Mouse (Mus musculus) right cerebral cortex, postnatal 36 days (tissue): ENCODE results near the gene Rai1.

Experiments
- DNase-seq, 2 experiments: peaks; one replicate each; pipeline ENCODE4 v3.0.0; 2022; ENCODE audit warnings: low spot score in 2 of 2, mixed read lengths in 1 of 2

Rai1 gene

DNA sequence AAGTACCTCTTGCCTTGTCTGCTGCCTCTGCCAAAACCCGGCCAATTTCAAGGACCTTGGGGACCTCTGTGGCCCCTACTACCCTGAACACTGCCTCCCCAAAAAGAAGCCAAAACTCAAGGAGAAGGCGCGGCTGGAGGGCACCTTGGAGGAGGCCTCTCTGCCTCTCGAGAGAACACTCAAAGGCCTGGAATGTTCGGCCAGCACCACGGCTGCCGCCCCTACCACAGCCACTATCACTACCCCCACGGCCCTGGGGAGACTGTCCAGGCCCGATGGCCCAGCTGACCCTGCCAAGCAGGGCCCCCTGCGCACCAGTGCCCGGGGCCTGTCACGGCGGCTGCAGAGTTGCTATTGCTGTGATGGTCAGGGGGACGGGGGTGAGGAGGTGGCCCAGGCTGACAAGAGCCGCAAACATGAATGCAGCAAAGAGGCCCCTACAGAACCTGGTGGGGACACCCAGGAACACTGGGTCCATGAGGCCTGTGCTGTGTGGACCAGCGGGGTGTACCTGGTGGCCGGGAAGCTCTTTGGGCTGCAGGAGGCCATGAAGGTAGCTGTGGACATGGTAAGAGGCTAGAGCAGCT lies 85.3 kb downstream of the Rai1 start:
- no peak for DNase-seq

DNA sequence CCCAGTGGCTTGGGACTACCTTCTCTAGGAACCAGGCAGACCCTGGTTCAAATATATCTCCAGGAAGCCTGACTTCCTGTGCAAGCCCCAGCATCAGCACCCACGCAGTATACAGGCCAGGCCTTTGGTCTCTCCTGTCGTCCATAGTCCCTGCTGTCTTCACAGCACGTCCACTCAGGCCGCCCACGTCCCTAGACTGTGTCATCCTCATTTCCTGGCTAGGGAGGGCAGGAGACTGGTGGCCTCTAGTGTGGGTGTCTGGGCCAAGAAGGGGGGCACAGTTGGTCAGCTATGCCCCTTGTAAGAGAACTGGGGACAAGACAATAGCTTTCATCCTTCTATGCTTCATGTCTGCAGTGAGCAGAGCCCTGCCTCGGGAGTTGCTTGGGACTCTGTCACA lies 87.7 kb downstream of the Rai1 start:
- DNase-seq: no peak

DNA sequence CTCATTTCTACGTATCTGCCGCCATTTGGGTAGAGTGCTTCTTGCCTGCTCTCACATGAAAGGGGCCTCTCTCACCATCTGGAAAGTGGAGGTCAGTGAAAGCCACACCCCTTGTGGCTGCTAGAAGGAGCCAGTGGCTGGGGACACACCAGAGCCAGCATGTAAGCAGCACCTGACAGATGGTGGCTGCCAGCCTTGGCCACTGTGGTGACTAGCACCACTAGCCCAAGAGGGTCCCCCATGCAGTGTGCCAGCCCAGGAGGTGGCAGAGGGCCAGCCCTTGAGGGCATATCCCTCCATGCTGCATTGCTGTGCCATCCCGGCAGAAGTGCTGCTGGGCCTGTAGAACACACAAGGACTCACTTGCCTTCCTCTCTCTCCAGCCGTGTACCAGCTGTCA lies 88.7 kb downstream of the Rai1 start:
- DNase-seq: no peak

DNA sequence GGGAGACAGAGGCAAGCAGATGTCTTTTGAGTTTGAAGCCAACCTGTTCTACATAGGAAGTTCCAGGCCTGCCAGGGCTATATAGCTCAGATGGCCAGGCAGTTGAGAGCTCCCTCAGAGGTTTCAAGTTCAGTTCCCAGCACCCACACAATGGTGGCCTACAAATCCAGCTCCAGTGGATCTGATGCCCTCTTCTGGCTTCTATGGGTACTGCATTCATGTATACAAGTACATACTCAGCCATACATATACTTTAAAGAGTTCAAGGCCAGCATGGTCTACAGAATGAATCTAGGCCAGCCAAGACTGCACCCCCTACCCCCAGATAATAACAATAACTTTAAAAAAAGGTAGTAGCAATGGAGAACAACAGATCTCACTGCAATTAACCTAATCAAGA lies 90.3 kb downstream of the Rai1 start:
- DNase-seq: no peak

DNA sequence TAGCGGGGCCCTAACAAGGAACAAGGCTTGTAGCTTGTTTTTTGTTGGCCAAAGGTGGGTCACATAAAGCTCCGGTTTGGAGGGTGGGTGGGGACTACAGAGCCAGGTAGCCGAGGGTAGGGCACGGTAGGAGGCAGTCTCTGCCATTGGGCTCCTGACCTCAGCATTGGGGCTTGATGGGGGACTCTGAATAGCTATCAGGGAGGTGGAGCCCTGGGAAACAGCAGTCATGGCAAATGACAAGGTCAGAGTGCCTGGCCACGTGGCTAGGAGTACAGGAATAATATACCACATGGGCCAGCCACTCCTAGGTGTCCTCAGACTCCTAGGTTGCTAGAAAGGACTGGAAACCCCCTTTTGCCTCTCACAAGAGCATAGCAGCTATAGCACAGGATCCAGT lies 91.5 kb downstream of the Rai1 start:
- DNase-seq: no peak

- DNase-seq: no peak
Observed at GRCm38 (mm10) chr11:60197998-60198619, 93.3 kb downstream of the Rai1 start.

DNA sequence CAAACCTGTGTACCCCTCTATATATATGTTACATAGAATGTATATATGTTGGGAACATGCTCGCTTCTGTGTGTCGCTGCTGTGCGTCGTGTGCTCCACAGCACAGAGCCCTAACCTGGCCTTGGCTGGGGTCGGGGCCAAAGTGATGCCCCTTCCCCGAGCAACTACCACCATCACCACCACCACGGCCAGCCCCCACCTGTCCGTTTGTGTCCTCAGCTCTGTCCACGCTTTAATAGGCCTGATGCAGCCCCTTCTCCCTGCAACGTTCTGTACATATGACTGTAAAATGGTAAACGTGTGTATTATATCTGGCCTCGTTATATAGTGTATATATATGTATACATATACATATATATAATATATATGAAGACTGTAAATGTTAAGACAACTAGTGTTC lies 93.8 kb downstream of the Rai1 start:
- no peak for DNase-seq

DNA sequence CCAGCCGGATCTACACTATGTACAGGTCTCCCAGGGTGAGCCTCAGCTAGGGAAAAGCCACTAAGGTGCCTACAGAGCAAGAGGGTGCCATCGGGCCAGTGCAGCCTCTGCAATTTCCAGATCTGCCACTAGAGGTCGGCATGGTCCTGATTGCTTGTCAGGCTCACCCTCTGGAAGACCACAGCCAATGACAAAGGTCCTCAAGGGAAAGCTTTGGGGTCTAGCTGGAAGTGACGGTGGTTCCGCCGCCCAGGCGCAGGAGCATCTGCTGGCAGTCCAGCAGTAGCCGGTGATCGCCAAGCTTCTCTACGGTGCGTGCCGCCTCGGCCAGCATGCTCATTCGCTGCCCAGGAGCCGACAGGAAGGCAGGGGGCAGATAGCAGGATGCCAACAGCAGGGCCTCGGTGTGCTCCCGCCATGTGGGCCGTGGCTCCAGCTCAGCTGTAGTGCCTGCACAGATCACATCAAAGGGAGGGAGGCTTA lies 94.9 kb downstream of the Rai1 start:
- peak; percentile 84 to 86 for DNase-seq

DNA sequence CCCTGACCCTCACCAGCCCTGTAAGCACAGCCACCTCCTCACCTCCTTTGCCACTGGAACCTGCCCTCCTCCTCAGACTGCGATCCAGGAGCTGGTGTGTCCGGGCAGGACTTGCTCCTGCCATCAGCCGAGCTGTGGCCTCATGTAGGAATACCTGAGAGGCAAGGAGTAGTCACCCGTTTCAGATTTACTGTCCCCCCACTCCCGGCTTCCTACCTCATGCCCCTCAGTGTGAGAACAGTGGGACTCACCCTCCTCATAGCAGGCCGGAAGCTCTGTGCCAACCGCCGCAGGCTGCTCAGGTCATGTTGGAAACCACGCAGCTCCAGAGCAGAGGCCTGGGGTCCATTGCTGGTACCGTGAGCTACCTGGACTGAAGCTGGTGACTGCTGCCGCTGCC lies 95.6 kb downstream of the Rai1 start:
- DNase-seq: no peak

DNA sequence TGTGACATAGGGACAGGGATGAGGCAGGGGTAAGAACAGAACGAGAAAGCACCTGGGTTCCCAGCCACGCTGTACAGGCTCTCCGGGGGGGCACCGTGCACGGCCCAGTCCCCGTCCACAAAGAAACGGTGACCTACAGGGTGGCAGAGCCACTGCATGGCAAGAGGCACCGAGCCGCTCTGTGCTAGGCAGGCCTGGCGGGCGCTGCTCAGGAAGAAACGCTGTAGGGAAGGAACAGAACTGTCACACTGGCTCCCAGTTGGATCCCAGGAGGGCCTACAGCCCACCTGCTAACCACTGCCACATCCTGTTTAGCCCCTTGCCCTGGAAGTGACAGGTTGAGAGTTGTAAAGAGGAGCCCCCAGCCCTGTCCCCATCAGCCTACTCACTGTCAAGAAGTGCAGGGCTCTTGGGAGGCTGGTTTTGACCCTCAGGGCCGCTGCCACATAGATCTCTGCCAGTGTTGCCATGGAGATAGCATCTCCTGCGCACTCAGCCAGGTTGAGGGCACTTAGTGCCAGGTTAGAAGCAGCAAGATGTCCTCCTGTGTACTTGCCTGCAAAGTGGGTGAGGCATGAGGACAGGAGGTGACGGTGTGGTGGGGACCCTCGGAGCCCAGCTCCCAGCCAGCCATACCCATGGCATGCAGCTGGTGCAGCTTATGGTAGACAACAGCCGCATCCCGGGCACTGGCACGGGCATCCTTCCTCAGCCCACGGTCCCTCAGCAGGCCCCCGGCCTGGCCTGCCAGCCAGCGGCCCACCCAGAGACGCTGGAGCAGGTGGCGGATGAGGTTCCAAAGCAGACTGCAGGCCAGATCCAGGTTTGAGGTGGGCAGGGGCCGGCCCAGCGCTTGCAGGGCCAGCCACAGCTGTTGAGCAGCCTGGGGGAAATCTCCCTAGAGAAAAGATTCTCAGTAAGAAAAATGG lies 98.2 kb downstream of the Rai1 start:
- DNase-seq: no peak

GRCm38 (mm10) chr11:60205026-60205425 lies 100.2 kb downstream of the Rai1 start:
- no peak for DNase-seq

GRCm38 (mm10) chr11:60206207-60206606 lies 101.4 kb downstream of the Rai1 start:
- DNase-seq: no peak

DNA sequence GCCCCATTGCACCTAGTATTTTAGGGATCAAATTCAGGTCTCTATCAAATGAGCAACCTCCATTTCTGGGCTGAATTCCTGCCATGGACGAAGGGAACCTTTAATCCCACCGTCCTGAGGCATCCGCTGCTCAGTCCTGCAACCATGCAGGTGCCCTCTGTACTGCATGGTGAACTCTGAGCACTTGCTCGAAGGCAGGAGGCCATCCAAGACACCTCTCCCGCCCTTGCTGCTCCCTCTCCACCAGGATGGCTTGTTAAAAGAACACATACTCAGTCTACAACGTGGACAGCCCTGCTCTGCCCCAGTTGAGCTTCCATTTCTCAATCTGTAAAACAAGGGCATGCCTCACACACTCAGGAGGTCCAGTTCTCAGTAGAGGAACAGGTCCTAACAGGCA lies 103.4 kb downstream of the Rai1 start:
- DNase-seq: no peak

GRCm38 (mm10) chr11:60208712-60209111 lies 103.9 kb downstream of the Rai1 start:
- DNase-seq: no peak

GRCm38 (mm10) chr11:60209217-60209932 lies 104.6 kb downstream of the Rai1 start:
- peak; percentile 74 to 78 for DNase-seq

- no peak for DNase-seq
Observed at GRCm38 (mm10) chr11:60209933-60210249, 105.1 kb downstream of the Rai1 start.

DNA sequence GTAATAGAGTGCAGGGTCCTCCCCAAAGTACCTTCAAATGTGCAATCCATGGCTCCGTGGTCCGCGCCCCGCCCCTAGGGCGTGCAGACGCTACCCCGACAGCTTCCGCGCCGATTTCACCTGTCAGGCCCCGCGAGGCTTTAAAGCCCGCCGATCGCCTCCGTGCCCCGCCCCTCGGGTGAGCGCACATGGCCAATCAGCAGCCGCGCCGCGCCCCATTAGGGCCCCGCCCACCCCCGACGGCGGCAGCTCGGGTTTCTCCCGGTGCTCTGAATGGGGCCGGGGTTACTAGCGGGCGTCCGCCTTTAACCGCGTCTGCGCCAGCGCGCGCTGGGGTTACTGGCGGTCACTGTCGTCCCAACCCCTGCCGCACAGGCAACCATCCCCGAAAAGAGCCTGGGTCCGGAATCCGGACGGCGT lies 105.5 kb downstream of the Rai1 start:
- peak; percentile 76 to 81 for DNase-seq

DNA sequence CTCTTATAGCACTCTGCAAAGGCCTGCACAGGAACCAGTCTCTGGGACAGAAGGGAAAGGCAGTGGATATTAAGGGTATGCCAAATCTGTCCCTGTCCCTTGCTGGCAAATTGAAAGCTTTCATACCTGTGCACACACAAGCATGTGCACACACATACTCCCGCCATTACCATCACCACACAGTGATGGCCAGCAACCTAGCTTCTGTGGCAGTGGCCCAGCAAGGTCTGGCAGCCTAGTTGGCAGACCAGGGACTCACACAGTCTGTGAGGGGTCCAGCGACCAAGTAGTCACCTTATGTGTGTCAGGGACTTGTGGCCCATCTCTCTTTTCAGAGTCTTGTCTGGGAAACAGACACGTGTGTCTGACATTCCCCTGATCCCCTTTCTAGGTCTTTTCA lies 106.3 kb downstream of the Rai1 start:
- no peak for DNase-seq

DNA sequence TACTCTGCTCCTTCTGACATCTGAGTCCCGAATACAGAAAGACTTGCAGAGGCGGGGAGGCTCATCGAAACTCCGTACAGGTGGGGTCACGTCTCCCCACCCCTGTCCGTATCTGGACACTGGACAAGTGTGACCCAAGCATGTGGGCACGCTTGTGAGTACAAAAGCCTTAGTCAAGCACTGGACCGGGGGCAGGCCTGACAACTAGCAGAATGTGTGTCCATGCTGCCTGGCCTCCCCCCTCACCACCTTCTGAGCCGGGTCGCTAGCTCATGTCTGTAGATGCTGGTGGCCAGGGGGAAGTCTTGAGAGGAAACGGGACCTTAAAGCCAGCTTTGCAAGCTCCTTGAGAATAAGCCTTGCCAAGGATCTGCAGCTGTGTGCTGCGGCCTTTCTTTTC lies 106.9 kb downstream of the Rai1 start:
- no peak for DNase-seq

DNA sequence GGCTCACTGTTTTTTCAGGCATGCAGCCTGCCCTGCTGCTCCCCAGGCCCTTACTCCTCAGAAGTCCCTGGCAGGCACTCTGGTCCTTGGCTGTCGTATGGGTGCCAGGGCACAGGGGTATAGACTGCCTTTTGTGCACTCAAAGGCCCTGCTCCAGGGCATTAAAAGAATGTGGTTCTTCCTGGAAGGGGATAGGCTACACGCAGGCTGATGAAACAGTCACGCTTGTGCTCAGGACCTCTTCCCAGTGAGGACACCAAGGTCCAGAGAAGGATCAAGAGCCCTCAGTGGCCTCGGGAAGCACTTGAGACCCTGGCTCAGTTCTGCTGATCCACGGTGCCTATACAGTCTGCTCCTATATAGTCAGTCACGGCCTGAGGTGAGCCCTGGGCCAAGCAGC lies 108.5 kb downstream of the Rai1 start:
- no peak for DNase-seq

DNA sequence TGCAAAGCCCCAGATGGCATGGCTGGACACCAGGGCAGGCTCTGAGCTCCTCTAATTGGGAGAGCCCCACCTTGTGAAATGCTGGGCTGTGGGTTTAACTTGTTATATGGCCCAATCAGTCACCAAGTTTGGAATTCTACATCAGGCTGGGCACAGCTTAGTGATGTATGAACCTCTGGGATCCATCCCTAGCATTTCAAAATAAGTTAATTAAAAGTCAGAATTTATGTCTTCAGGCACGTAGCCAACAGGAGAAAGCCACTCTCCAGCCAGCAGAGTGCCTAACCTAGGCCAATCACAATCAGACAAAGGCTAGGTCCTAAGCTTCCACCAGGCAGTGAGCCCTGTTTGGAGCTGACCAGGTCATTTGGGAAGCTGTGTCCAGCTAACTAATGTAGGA lies 111.9 kb downstream of the Rai1 start:
- no peak for DNase-seq

- DNase-seq: no peak
Observed at GRCm38 (mm10) chr11:60217467-60217866, 112.7 kb downstream of the Rai1 start.
